Mouse (Mus musculus): ENCODE results near the gene D3Ertd254e. TPM values are rescaled to one million over a fixed set of nuclear protein-coding genes. Genes with fewer than 3 reads are reported as not detected.

Gene D3Ertd254e
- polyA plus RNA-seq, 3 experiments from 2014 or later, result 3.8 to 8.9 (median 7.2) TPM

DNA sequence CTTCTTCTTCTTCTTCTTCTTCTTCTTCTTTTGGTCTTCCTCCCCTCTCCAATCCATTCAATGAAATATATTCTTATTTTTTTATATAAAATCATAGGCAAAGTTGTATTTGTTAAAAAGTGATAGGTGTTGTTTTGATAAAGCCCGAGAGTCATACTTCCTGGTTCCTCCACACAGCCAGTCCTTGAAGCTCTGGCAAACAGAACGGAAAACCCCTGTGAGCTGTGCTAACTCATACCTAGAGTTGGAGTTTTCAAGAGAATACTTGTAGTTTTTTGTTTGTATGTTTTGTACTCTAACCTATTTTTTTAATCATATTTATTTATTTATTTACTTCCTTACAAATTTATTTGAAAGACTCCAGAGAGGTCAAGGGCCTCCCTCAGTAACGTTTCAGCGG, 61.9 kb downstream of the D3Ertd254e start:
- ATAC-seq, result no peak

Other genes with a start within 250 kb of the D3Ertd254e start
- 100 to 1,000 TPM; 111 to 129 (median 126) TPM for gene Dcun1d1, start 213.6 kb upstream of the D3Ertd254e start, polyA plus RNA-seq (2017; shearing (Covaris generic))
- 10 to 100 TPM; 12.7 to 30.6 (median 25.1) TPM for gene Mccc1, start 150.3 kb upstream of the D3Ertd254e start, polyA plus RNA-seq (2017; shearing (Covaris generic))
- not detected for gene Ccdc144b, start 97.5 kb upstream of the D3Ertd254e start, polyA plus RNA-seq (2017; shearing (Covaris generic))
- gene Acad9, start 85.0 kb upstream of the D3Ertd254e start, polyA plus RNA-seq (2017; shearing (Covaris generic)), result 10 to 100 TPM; 32.9 to 46.9 (median 43.7) TPM
- not detected for gene Qrfpr, start 71.3 kb downstream of the D3Ertd254e start, polyA plus RNA-seq (2017; shearing (Covaris generic))

All from inflammation-experienced regulatory T-cells, adult 6 months (primary cell).